Mouse (Mus musculus) ES-E14 (cell line): ENCODE data around the gene Rpl28. TPM values are rescaled to one million over a fixed set of nuclear protein-coding genes. Genes with fewer than 3 reads are reported as not detected.
"Not testable (repeated sequence)": the region's sequence is repeated elsewhere in the genome, so short reads cannot be mapped to it uniquely, and the experiment has no call there.

Experiments
- DNase-seq: peaks from one replicate; pipeline ENCODE4 v3.0.0-alpha.2; 2013; ENCODE audit warnings: low read depth, low spot score
- H3K27ac ChIP-seq: 2 replicates; pipeline ENCODE4 v1.5.1; 2012; ENCODE audit warnings: low read depth, mild to moderate bottlenecking, low read length, moderate library complexity, mixed read lengths; ENCODE audit not compliant: poor library complexity, insufficient read depth, severe bottlenecking
- H3K36me3 ChIP-seq: 2 replicates; pipeline ENCODE4 v1.6.1; 2012; ENCODE audit warnings: mild to moderate bottlenecking, low read length, moderate library complexity, mixed read lengths; ENCODE audit not compliant: control insufficient read depth, poor library complexity, insufficient read depth, severe bottlenecking
- H3K4me1 ChIP-seq, 2 experiments: fragments of 150-350 bp in 1 of 2; sonication (generic) in 1 of 2; 2 replicates each; pipeline ENCODE4 v1.6.1; 2012; ENCODE audit warnings: low read length in 2 of 2, mild to moderate bottlenecking in 1 of 2, mixed read lengths in 1 of 2; ENCODE audit not compliant: control insufficient read depth in 2 of 2, insufficient read depth in 2 of 2, poor library complexity in 1 of 2
- H3K4me3 ChIP-seq, 2 experiments: fragments of 150-350 bp in 1 of 2; sonication (generic) in 1 of 2; 2 replicates each; pipeline ENCODE4 v1.5.1; 2012; ENCODE audit warnings: low read length in 2 of 2, low read depth in 1 of 2, mild to moderate bottlenecking in 1 of 2, mixed read lengths in 1 of 2; ENCODE audit not compliant: insufficient read depth in 1 of 2, poor library complexity in 1 of 2, severe bottlenecking in 1 of 2
- H3K9ac ChIP-seq: 2 replicates; pipeline ENCODE4 v1.6.1; 2012; ENCODE audit warnings: low read depth, mild to moderate bottlenecking, low read length, mixed read lengths; ENCODE audit not compliant: poor library complexity, insufficient read depth, severe bottlenecking
- H3K9me3 ChIP-seq: fragments of 150-350 bp; sonication (generic); 2 replicates; pipeline ENCODE4 v1.6.1; 2012; ENCODE audit warnings: low read depth, mild to moderate bottlenecking, low read length; ENCODE audit not compliant: control insufficient read depth, insufficient read depth
- CHD2 ChIP-seq: IDR thresholded peaks from 2 replicates; pipeline ENCODE4 v1.6.1; 2014; ENCODE audit warnings: mild to moderate bottlenecking, low read depth, low read length, inconsistent platforms
- HCFC1 ChIP-seq: IDR thresholded peaks from 2 replicates; pipeline ENCODE4 v1.6.1; 2012; ENCODE audit warnings: low read length, inconsistent platforms, borderline replicate concordance; ENCODE audit not compliant: insufficient read depth
- MAFK ChIP-seq: IDR thresholded peaks from 2 replicates; pipeline ENCODE4 v1.6.1; 2014; ENCODE audit warnings: mild to moderate bottlenecking, low read depth, low read length, inconsistent platforms; ENCODE audit not compliant: insufficient read depth
- ZC3H11A ChIP-seq: IDR thresholded peaks from 2 replicates; pipeline ENCODE4 v1.6.1; 2012; ENCODE audit warnings: low read depth, mild to moderate bottlenecking, inconsistent platforms, low read length, borderline replicate concordance
- ZNF384 ChIP-seq: IDR thresholded peaks from 2 replicates; pipeline ENCODE4 v1.6.1; 2012; ENCODE audit warnings: low read depth, low read length, inconsistent platforms
- in situ Hi-C, 2 experiments: fragments of 600-800 bp; cut with MboI; formaldehyde crosslinking; loops; one replicate each; pipeline ENCODE4 v1.15.1; 2025; ENCODE audit warnings: low sequenced_read_pairs in 2 of 2, inconsistent platforms in 1 of 2; ENCODE audit not compliant: unreplicated experiment in 2 of 2
- total RNA-seq: library from RNA; depleted of rRNA; stranded (reverse); fragments of 300-350 nt; gene quantifications from 2 replicates; pipeline ENCODE4 v1.2.3, GENCODE M21; 2012

Gene Rpl28
- total RNA-seq, 1 experiment, result 1,352 TPM

GRCm38 (mm10) chr7:4812303-4813104 is 19.8 kb downstream of the Rpl28 start, which contains the start of gene Ube2s:
TSS of gene Ube2s (minus strand) at chr7:4812590.
- H3K4me3 ChIP-seq, result peak within 1 kb of the TSS; percentile 97 to 98

GRCm38 (mm10) chr7:4813105-4813791 is 20.6 kb downstream of the Rpl28 start:
- TF ChIP-seq HCFC1, result no peak
- TF ChIP-seq ZC3H11A, result no peak
- TF ChIP-seq MAFK, result no peak
- TF ChIP-seq ZNF384, result no peak
- TF ChIP-seq CHD2, result no peak
- Histone ChIP-seq H3K9ac (peak overlapping the region; percentile 87), H3K4me3 (peak overlapping the region; percentile 78 to 83), H3K36me3 (peaks cover 27% of the 10 kb centered on the region), H3K9me3 (no peaks in the 10 kb centered on the region), H3K27ac (peak overlapping the region; percentile 69; the same call in 1 of the 2 replicates), H3K4me1 (peaks cover 2 to 7% of the 10 kb centered on the region in 2 experiments; a peak in 2 of 4 replicates)
- no peak for DNase-seq
- in situ Hi-C loops, result no loop called here

More at GRCm38 (mm10) chr7:4812303-4813104, 19.8 kb downstream of the Rpl28 start, which contains the start of gene Ube2s:
- Histone ChIP-seq H3K4me1 (peaks cover 2 to 5% of the 10 kb centered on the region in 2 experiments; a peak in 2 of 4 replicates), H3K9ac (peak within 1 kb of the TSS; percentile 94), H3K27ac (peak within 1 kb of the TSS; percentile 89), H3K36me3 (peaks cover 30% of the 10 kb centered on the region), H3K9me3 (no peaks in the 10 kb centered on the region)
- TF ChIP-seq HCFC1, result peak; percentile 60; the same call in 1 of the 2 replicates
- no peak for TF ChIP-seq ZNF384
- peak; percentile 94 for TF ChIP-seq CHD2
- in situ Hi-C loops, result no loop called here
- DNase-seq, result peak; percentile 100

- Histone ChIP-seq H3K4me3 (no peak overlapping the region), H3K4me1 (peaks cover 3 to 8% of the 10 kb centered on the region in 2 experiments; a peak in 3 of 4 replicates), H3K9me3 (no peaks in the 10 kb centered on the region), H3K36me3 (peaks cover under 1% of the 10 kb centered on the region; the same call in 1 of the 2 replicates), H3K27ac (no peak overlapping the region), H3K9ac (no peak overlapping the region)
- in situ Hi-C loops, result no loop called here
- DNase-seq, result no peak
- no peak for TF ChIP-seq ZC3H11A
These were observed 23.9 kb downstream of the Rpl28 start for GRCm38 (mm10) chr7:4816559-4816958.

- H3K9me3 ChIP-seq, in situ Hi-C loops, H3K9ac ChIP-seq, H3K36me3 ChIP-seq, H3K4me3 ChIP-seq: not testable (repeated sequence)
- Histone ChIP-seq H3K27ac (peak overlapping the region; percentile 85; the same call in 1 of the 2 replicates), H3K4me1 (peaks cover 19 to 34% of the 10 kb centered on the region in 2 experiments)
- DNase-seq, result peak; percentile 91
These were observed 28.3 kb downstream of the Rpl28 start for GRCm38 (mm10) chr7:4820925-4821324.
